Mouse (Mus musculus) C2C12 (cell line): ENCODE results near the gene Agxt.

Experiments
- CEBPB ChIP-seq: IDR thresholded peaks from one replicate; pipeline ENCODE4 v1.6.1; 2011; ENCODE audit warnings: low read depth, mild to moderate bottlenecking, control low read depth, moderate library complexity
- MAX ChIP-seq: IDR thresholded peaks from one replicate; pipeline ENCODE4 v1.6.1; 2011; ENCODE audit warnings: mild to moderate bottlenecking, control low read depth
- MYOG ChIP-seq: IDR thresholded peaks from one replicate; pipeline ENCODE4 v1.6.1; 2011; ENCODE audit not compliant: control insufficient read depth, insufficient read length; ENCODE audit errors: extremely low read depth

- TF ChIP-seq CEBPB (no peak), MAX (no peak), MYOG (no peak)
Measured at GRCm38 (mm10) chr1:93125256-93125655, 9.8 kb upstream of the Agxt start.
